Mouse (Mus musculus): ENCODE measurements around the gene Cables2.

Cables2 gene

DNA sequence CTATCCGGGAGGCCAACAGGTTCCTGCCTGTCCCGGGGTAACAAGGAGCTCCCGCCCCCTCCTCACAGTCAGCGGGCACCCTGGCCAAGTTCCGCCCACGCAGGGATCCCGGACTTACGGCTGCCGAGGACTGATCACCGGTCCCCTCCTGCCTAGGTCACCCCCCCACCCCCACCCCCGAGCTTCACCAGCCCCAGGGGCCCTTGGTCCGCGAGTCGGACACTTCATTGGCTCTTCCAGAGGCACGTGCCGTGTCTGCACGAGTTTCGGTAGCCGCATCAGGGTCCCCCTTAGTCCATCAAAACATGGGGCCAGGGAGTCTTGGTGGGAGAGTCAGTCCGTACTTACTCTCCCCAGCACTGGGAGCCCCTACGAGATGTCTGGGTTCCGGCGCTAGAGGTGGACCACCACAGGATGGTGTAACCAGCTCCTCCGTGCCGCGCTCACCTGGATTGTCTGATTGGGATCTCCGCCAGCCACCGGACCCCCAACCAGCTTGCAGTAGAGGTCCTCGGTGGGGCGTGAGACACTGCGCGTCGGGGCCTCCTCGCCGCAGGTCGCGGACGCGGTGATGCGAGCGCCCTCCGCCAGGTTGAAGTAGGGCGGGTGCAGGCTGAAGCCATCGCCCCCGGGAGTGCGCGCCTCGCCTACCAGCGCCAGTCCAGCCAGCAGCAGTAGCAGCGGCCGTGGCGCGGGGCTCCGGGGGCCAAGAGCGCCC, 48.1 kb downstream of the Cables2 start:
- DNase-seq = no peak

- no peak for DNase-seq
These were observed 48.7 kb downstream of the Cables2 start for GRCm38 (mm10) chr2:180224647-180225043.

DNA sequence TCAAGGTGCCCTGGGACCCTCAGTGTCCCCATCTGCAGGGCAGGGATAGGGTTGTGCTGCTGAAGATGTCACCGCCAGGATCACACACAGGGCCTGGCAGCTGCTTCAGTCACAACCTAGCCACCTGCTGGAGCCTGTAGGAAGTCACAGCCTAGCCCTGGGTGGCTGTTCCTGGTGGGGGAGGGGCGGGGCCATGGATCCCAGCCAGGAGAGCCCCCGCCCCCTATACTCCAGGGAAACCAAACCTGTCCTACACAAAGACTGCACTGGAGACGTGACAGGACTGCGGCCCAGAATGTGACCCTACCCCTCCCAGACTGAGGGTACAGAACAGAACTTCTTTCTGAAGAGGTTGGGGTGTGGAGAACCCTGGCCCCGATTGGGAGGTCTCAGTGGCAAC, 51.0 kb downstream of the Cables2 start:
- no peak for DNase-seq

- no peak for DNase-seq
These were observed 52.2 kb downstream of the Cables2 start for GRCm38 (mm10) chr2:180221051-180221450.

GRCm38 (mm10) chr2:180220165-180220564, 53.1 kb downstream of the Cables2 start:
- DNase-seq = no peak

DNA sequence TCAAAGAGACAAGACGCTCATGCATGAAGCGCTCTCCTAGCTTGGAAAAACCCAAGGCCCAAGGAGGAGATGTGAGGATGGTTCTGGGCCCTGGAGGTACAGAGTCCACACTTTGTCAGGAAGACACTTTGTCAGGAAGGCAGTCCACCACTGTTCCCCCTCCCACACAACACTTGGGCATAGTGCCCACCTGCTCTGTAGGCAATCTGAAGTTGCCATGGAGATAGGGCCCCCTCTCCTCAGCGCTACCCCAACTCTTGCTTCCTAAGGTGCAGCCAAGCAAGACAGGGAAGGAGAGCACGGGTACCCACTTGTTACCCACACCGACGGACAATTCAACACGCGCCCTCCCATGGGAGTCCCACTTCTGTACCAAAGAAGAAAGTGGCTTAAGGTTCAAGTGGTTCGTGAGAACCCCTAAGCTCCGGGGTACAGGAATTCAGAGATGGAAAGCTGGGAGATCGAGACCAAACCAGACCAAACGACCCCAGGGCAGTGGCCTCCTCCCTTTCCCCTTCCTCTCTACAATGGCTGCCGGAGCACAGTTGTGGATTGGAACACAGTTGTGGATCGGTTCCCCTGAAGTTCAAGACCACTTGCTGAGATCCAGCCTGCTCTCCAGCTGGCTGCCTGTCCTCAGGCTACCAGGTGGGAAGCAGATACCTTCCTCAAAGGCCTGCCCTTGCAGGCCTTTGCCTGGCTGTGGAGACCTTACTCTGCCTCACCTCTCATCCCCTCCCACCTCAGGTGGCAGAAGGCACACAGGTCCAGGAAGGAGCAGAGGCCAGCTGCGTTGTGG, 54.0 kb downstream of the Cables2 start:
- no peak for DNase-seq

- no peak for DNase-seq
These were observed 54.6 kb downstream of the Cables2 start for GRCm38 (mm10) chr2:180218677-180219076.

DNA sequence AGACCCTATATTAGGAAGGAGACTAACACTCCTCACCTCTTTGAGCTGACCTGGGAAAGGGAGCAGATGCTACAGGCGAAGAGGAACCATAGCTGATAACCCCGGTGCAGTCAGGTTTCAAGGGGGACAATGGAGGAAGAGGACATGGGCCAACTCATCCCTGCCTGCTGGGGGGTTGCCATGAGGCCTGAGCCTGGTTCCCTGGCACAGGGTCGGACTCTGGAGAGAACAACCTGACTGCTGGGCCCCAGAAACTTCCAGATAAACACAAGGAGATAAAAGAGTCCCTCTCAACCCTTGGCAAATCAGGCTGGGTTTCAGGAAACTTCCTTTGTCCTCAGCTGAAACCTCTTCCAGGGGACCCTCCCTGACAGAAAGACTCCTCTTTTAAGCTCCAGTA, 55.1 kb downstream of the Cables2 start:
- DNase-seq = no peak

DNA sequence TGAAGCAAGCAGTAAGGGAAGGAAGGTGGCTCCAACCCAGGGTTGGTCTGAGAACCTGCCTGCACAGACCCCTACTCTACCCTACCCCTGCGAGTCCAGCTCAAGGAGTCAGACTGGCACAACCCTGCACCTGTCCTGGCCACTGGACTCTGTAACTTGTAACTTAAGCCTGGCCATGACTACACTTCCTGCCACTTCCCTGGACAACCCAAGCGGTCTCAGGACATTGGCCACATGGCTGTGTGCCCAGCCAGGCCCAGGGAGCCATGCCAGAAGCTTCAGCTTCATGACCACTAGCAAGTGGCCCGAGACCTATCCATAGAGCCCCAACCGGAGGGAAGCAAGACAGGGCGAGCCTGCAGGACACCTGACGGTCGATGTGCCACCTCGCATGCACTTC, 55.7 kb downstream of the Cables2 start:
- no peak for DNase-seq

- DNase-seq = no peak
These were observed 56.4 kb downstream of the Cables2 start for GRCm38 (mm10) chr2:180216921-180217320.

- DNase-seq = no peak
These were observed 57.3 kb downstream of the Cables2 start for GRCm38 (mm10) chr2:180215951-180216350.

DNA sequence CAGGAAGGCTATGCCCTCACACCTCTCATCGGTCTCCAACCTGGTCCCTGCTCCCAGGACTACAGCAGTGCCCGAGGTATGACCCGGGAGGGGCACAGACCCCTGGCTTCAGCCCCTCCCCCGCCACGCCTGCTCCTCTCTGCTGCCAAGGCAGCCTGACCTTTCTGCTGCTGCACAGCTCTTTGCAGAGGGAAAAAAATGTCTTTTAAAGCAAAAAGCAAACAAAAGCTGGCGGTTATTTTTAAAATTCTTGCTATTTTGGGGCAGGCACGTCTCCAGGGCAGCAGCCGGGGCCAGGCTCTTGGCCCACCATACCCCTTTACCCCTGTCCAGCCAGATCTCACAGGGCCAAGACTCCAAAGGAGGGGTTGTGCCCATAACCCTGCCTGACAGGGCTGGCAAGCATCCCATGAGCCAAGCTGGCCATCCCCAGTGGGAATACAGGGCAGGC, 58.3 kb downstream of the Cables2 start:
- no peak for DNase-seq

GRCm38 (mm10) chr2:180214352-180214978, 58.8 kb downstream of the Cables2 start:
- DNase-seq = no peak

- DNase-seq = no peak
These were observed 61.0 kb downstream of the Cables2 start for GRCm38 (mm10) chr2:180212255-180212654.

DNA sequence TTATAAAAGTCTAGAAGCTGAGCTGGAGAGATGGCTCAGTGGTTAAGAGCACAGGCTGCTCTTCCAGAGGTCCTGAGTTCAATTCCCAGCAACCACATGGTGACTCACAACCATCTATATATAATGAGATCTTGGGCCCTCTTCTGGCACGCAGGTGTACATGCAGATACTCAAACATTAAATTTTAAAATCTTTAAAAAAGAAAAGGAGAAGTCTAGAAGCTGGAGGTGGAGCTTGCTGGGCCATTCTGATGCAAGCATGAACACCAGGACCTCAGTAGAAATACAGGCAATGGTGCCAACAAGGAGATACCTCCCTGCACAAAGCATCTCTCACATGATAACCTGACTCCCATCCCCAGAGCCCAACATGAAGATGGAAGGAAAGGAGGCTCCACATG, 64.3 kb downstream of the Cables2 start:
- no peak for DNase-seq

Measured in thymus, postnatal 25 days (tissue).